Mouse (Mus musculus) hindbrain, embryonic 16.5 days (tissue): ENCODE results near the gene Lrrc42. TPM values are rescaled to one million over a fixed set of nuclear protein-coding genes. Genes with fewer than 3 reads are reported as not detected.
A peak's percentile ranks its signal among the peaks of the same experiment; 100 is the strongest.

ENCODE experiments used
- ATAC-seq: fragments of 200-750 bp; cut with Nextera tagmentation; 2 replicates; pipeline ENCODE4 v1.8.0; 2017; ENCODE audit warnings: moderate TSS enrichment, moderate library complexity
- H3K27ac ChIP-seq: fragments of 300-500 bp; sonication (generic); 2 replicates; pipeline ENCODE4 v1.5.1; 2014; ENCODE audit warnings: low read depth, mild to moderate bottlenecking, control low read depth, low read length, moderate library complexity
- H3K27me3 ChIP-seq: fragments of 300-500 bp; sonication (generic); replicated peaks from 2 replicates; pipeline ENCODE4 v1.6.1; 2014; ENCODE audit warnings: low read length; ENCODE audit not compliant: control insufficient read depth, insufficient read depth
- H3K36me3 ChIP-seq: fragments of 300-500 bp; sonication (generic); 2 replicates; pipeline ENCODE4 v1.6.1; 2014; ENCODE audit warnings: mild to moderate bottlenecking, low read length, moderate library complexity, mixed read lengths; ENCODE audit not compliant: control insufficient read depth, insufficient read depth
- H3K4me1 ChIP-seq: fragments of 300-500 bp; sonication (generic); 2 replicates; pipeline ENCODE4 v1.6.1; 2014; ENCODE audit warnings: low read depth, low read length; ENCODE audit not compliant: control insufficient read depth, insufficient read depth
- H3K4me2 ChIP-seq: fragments of 300-500 bp; sonication (generic); 2 replicates; pipeline ENCODE4 v1.6.1; 2014; ENCODE audit warnings: mild to moderate bottlenecking, low read length, control low read depth, moderate library complexity
- H3K4me3 ChIP-seq: fragments of 300-500 bp; sonication (generic); 2 replicates; pipeline ENCODE4 v1.5.1; 2014; ENCODE audit warnings: mild to moderate bottlenecking, low read length, control low read depth, moderate library complexity
- H3K9ac ChIP-seq: fragments of 300-500 bp; sonication (generic); 2 replicates; pipeline ENCODE4 v1.6.1; 2014; ENCODE audit warnings: low read depth, mild to moderate bottlenecking, control low read depth, low read length, moderate library complexity
- H3K9me3 ChIP-seq: fragments of 300-500 bp; sonication (generic); 2 replicates; pipeline ENCODE4 v1.6.1; 2014; ENCODE audit warnings: mild to moderate bottlenecking, low read length, moderate library complexity; ENCODE audit not compliant: control insufficient read depth
- WGBS: fragments of 180-500 bp; shearing (Covaris S2); extraction: QIAGEN DNeasy Blood & Tissue Kit; methylation state at CpG from one replicate; pipeline ENCODE4 v1.1.7; 2014; 5-methylcytosine and 5-hydroxymethylcytosine counted together
- polyA plus RNA-seq: library from polyadenylated mRNA; unstranded; fragments of >200 nt; fragmentation: Nextera tagmentation; extraction: Ambion mirVana; gene quantifications from 2 replicates; pipeline ENCODE4 v1.2.1, GENCODE M21; 2015

Gene Lrrc42
- polyA plus RNA-seq, 1 experiment from 2014 or later: 54.7 TPM

DNA sequence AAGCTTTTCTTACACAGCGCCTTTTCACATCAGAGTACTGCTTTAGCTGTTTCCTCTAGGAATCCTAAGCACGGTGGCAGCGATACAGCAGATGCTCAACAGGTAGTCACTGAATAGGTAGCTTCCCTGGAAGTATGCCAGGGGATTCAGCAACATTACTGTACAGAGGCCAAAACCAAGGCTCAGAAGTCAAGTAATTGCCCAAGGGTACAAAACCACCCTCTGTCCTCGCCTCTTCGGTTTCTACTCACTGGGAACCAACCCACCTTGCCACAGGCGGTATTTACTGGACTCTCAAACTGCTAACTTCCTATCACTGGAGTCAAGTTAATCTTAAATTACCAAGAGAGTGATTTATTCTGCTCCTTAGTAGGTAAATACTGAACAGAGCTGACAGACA, 13.1 kb downstream of the Lrrc42 start:
- Histone ChIP-seq H3K4me3 (no peak overlapping the region), H3K4me2 (no peak overlapping the region), H3K9ac (no peak overlapping the region), H3K36me3 (peaks cover 26% of the 10 kb centered on the region), H3K4me1 (peaks cover 4% of the 10 kb centered on the region; the same call in 1 of the 2 replicates), H3K9me3 (no peaks in the 10 kb centered on the region), H3K27me3 (no peaks in the 10 kb centered on the region), H3K27ac (no peak overlapping the region)
- no peak for ATAC-seq
- WGBS: 98% methylated on average over 6 of the region's 6 CpGs

DNA sequence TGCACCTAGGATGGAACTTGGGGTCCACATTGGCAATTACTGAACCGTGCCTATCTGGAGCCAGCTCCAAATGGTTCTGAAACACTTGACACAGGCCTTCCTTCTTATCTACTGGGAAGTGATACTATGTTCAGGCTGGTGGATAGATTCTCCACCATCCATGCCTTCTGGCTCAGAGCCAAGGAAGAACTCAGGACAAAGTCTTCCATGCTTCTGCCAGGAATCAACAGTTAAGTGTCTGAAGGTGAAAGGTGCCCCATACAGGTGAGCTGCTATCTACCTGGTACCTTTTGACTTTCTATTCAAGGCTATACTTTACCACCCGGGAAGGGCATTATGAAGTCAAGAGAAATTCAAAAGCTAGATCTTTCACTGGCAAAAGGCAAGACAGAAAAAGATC, 15.1 kb downstream of the Lrrc42 start:
- no peaks in the 10 kb centered on the region for H3K4me1 ChIP-seq
- 96% methylated on average over 2 of the region's 2 CpGs for WGBS
- H3K4me3 ChIP-seq: no peak overlapping the region
- no peaks in the 10 kb centered on the region for H3K27me3 ChIP-seq
- H3K4me2 ChIP-seq: no peak overlapping the region
- H3K36me3 ChIP-seq: peaks cover 33% of the 10 kb centered on the region
- H3K9ac ChIP-seq: no peak overlapping the region
- no peaks in the 10 kb centered on the region for H3K9me3 ChIP-seq
- no peak overlapping the region for H3K27ac ChIP-seq
- no peak for ATAC-seq

DNA sequence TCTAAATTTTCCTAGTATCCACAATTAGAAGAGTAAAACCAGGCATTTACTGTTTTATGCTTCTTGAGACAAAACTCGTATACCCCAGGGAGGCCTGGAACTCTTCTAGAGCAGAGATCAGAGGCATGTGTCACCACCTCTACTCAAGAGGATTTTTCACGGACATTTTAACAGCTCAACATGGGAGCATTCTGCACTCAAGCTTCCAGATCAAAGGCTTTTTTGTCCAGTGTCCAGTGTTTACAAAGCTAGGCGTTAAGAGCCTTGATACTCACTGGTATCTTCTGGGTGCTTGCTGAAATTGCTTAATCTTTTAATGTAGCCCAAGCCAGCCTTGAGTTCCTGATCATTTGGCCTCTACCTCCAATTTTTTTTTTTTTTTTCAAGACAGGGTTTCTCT, 21.1 kb downstream of the Lrrc42 start:
- Histone ChIP-seq H3K4me3 (no peak overlapping the region), H3K27me3 (no peaks in the 10 kb centered on the region), H3K4me2 (no peak overlapping the region), H3K27ac (no peak overlapping the region), H3K9me3 (no peaks in the 10 kb centered on the region), H3K36me3 (peaks cover 16% of the 10 kb centered on the region), H3K4me1 (no peaks in the 10 kb centered on the region), H3K9ac (no peak overlapping the region)
- 68% methylated on average over 3 of the region's 3 CpGs for WGBS
- no peak for ATAC-seq

DNA sequence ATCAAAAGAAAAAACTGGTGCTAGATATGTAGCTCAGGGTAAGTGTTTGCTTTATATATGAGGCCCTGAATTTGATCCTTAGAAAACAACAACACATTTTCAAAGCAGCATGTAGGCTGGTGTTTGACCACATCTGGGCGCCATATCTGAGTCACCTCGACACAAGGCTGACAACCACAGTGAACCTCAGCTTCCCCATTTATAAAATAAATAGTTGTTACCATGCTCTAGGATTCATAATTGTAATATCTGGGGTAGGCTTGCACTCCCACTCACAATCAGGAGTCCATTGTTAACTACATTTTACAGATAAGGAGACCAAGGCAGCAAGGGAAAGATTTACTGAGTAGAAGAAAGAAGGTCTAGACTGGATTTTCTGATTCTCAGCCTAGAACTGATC, 27.0 kb downstream of the Lrrc42 start:
- Histone ChIP-seq H3K9ac (no peak overlapping the region), H3K27ac (no peak overlapping the region), H3K4me2 (no peak overlapping the region), H3K4me3 (no peak overlapping the region), H3K36me3 (no peaks in the 10 kb centered on the region), H3K27me3 (no peaks in the 10 kb centered on the region), H3K9me3 (no peaks in the 10 kb centered on the region), H3K4me1 (no peaks in the 10 kb centered on the region)
- WGBS: 92% methylated on average over 2 of the region's 2 CpGs
- ATAC-seq: no peak

DNA sequence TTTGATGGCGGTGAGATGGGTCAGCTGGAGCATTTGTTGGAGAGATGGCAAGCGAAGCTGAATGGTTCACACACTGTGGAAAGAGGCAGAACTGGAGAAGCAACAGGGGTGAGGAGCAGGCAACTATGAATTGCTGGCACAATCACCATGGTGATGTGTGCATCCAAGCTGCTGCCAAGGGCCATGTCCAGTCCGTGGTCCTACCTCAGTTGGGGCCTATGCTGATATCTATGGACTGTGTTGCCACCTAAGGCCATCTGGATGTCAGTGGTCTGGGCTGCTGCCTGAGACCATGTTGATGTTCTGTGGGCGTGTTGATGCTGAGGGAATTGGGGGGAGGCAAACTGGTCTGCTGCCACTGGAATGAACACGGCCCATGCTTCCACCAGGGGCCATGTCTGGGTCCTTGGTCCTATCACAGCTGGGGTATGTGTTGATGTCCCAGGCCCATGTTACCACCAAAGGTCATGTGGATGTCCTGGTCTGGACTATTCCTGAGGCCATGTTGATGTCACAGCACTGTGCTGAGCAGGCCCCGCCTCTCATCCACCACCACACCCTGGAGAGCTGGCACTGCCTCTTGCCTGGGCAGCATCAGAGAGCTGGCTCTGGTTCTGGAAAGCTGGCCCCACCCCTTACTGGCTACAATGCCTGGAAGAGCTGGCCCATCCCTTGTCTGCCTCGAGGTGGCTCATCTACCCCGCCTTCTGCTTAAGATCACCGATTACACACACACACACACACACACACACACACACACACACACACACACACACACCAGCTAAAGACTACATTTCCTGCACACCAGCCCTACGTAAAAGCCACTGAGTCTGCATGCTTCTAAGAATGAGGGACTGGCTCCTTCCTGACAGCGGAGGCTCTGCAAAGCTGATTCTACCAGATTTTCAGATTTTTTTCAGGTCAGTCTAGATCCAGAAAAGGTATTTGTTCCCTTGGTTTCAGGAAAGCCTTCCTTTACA, 29.8 kb downstream of the Lrrc42 start:
- H3K36me3 ChIP-seq: no peaks in the 10 kb centered on the region
- 81% methylated on average over 11 of the region's 11 CpGs for WGBS
- H3K4me2 ChIP-seq: no peak overlapping the region
- H3K27ac ChIP-seq: no peak overlapping the region
- H3K4me3 ChIP-seq: no peak overlapping the region
- ATAC-seq: peak; percentile 60; the same call in 1 of the 2 replicates
- no peaks in the 10 kb centered on the region for H3K27me3 ChIP-seq
- H3K9ac ChIP-seq: no peak overlapping the region
- H3K4me1 ChIP-seq: no peaks in the 10 kb centered on the region
- H3K9me3 ChIP-seq: no peaks in the 10 kb centered on the region

DNA sequence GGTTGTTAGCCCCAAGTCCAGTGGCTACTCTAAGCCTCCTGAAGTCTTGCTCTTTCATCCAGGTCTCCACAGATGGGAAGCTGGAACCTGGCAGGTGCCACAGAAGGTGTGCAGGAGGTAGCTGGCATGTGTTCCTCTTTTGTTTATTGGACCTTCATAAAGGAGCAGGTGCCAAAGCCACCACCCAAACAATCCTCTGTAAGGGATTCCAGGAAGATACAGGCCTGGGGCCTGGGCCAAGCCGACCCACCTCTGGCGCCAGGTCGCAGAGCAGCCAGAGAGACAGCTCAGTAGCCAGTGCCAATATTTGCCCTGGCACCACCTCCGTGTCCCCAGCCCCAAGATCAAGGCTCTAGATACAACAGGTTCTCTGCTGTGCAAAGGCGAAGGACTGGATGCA, 31.8 kb downstream of the Lrrc42 start:
- WGBS: 90% methylated on average over 5 of the region's 5 CpGs
- no peak for ATAC-seq

DNA sequence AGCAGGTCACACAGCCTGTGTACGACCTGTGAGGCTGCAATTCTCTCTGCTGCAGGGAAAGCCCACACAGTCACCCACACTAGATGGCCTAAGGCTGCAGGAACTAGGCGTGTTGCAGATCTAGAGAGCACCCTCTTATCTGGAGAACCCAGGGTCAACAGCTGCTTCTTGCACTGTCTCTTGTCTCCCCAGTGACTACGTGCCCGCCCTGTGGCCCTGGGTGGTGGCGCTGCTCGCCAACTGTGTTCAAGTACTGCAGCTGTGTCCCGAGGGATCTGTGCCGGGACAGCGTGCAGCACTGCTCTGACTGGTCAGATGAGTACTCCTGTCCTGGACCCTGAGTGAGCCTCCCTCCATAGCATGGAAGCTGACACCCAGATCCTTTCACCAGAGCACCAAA, 35.8 kb downstream of the Lrrc42 start:
- H3K4me3 ChIP-seq: no peak overlapping the region
- H3K36me3 ChIP-seq: no peaks in the 10 kb centered on the region
- no peak overlapping the region for H3K4me2 ChIP-seq
- no peaks in the 10 kb centered on the region for H3K4me1 ChIP-seq
- no peak overlapping the region for H3K27ac ChIP-seq
- 88% methylated on average over 9 of the region's 9 CpGs for WGBS
- no peak for ATAC-seq
- no peak overlapping the region for H3K9ac ChIP-seq
- no peaks in the 10 kb centered on the region for H3K27me3 ChIP-seq
- H3K9me3 ChIP-seq: no peaks in the 10 kb centered on the region

More for the DNA sequence above, 31.8 kb downstream of the Lrrc42 start:
- no peak overlapping the region for H3K4me2 ChIP-seq
- H3K9ac ChIP-seq: no peak overlapping the region
- H3K4me1 ChIP-seq: no peaks in the 10 kb centered on the region
- no peak overlapping the region for H3K27ac ChIP-seq
- no peak overlapping the region for H3K4me3 ChIP-seq
- H3K36me3 ChIP-seq: no peaks in the 10 kb centered on the region
- H3K27me3 ChIP-seq: no peaks in the 10 kb centered on the region
- no peaks in the 10 kb centered on the region for H3K9me3 ChIP-seq

DNA sequence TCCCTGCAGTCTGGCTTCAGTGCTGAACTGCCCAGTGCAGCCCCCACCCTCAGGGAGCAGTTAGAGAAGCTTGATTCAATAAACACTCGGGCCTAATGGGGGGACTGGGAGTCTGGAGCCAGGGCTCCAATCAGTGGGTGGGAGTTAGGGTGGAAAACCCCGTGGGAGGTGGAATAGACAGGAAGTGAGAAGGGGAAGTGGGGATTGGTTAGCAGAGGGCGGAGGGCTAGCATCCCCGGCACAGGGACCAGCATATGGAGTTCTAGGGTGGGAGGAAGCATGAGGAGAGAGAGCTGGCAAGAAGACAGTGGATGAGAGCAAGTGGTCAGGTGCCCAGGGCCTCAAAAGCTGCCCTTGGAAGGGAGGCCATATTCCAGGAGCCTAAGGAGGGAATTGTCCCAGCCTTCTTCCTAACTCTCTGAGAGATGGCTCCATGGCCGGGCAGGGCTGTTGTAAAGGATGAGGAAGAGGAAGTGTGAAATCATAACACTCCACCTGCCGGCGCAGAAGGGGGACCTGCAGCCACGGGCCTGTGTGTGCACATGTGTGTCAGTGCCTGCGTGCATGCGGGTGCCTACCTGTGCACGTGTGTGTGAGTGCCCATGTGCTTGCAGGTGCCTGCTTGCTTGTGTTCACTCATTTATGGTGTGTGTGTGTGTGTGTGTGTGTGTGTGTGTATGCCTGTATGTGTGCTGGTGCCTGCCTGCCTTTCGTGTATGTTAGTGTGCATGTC, 39.9 kb downstream of the Lrrc42 start:
- no peaks in the 10 kb centered on the region for H3K9me3 ChIP-seq
- no peaks in the 10 kb centered on the region for H3K36me3 ChIP-seq
- H3K4me2 ChIP-seq: no peak overlapping the region
- H3K4me3 ChIP-seq: no peak overlapping the region
- WGBS: 76% methylated on average over 12 of the region's 12 CpGs
- ATAC-seq: no peak
- H3K27me3 ChIP-seq: no peaks in the 10 kb centered on the region
- no peak overlapping the region for H3K9ac ChIP-seq
- no peaks in the 10 kb centered on the region for H3K4me1 ChIP-seq
- no peak overlapping the region for H3K27ac ChIP-seq

DNA sequence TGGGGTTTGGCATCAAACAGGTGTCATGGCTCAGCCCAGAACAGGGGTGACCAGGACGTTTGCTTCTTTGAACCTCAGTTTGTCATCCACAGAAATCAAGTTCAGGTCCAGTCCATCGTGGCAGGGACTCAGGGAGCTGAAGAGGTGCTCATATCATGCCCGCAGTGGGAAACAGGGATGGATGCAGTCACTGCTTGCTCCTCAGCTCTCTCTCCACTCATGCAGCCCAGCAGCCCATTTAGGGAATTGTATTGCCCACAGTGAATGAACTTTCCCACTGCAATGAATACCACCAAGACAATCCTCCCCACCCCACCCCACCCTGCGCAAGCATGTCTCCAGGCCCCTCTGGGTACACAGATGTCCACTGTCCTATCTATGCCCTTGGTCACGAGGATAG, 41.4 kb downstream of the Lrrc42 start:
- Histone ChIP-seq H3K27me3 (no peaks in the 10 kb centered on the region), H3K36me3 (peaks cover 2% of the 10 kb centered on the region; the same call in 1 of the 2 replicates), H3K27ac (no peak overlapping the region), H3K9me3 (no peaks in the 10 kb centered on the region), H3K9ac (no peak overlapping the region), H3K4me1 (no peaks in the 10 kb centered on the region), H3K4me2 (no peak overlapping the region), H3K4me3 (no peak overlapping the region)
- no peak for ATAC-seq
- 80% methylated on average over 5 of the region's 5 CpGs for WGBS
